Mouse (Mus musculus) intestine, postnatal 0 days (tissue): Measurements from ENCODE around the gene Rabl3. TPM values are rescaled to one million over a fixed set of nuclear protein-coding genes. Genes with fewer than 3 reads are reported as not detected.
A peak's percentile ranks its signal among the peaks of the same experiment; 100 is the strongest.

Source experiments
- ATAC-seq: fragments of 200-750 bp; cut with Nextera tagmentation; 2 replicates; pipeline ENCODE4 v1.8.0; 2017; ENCODE audit warnings: mild to moderate bottlenecking, moderate TSS enrichment, moderate library complexity
- H3K27ac ChIP-seq: fragments of 300-500 bp; sonication (generic); 2 replicates; pipeline ENCODE4 v1.5.1; 2014; ENCODE audit warnings: mild to moderate bottlenecking, low read depth, low read length, moderate library complexity
- H3K27me3 ChIP-seq: fragments of 300-500 bp; sonication (generic); replicated peaks from 2 replicates; pipeline ENCODE4 v1.6.1; 2014; ENCODE audit warnings: low read length, mixed read lengths; ENCODE audit not compliant: control insufficient read depth, insufficient read depth
- H3K36me3 ChIP-seq: fragments of 300-500 bp; sonication (generic); 2 replicates; pipeline ENCODE4 v1.6.1; 2014; ENCODE audit warnings: mild to moderate bottlenecking, moderate library complexity; ENCODE audit not compliant: control insufficient read depth, insufficient read depth
- H3K4me1 ChIP-seq: fragments of 300-500 bp; sonication (generic); replicated peaks from 2 replicates; pipeline ENCODE4 v1.6.1; 2014; ENCODE audit warnings: antibody characterized with exemption, low read length, mixed read lengths; ENCODE audit not compliant: control insufficient read depth, insufficient read depth
- H3K4me2 ChIP-seq: fragments of 300-500 bp; sonication (generic); replicated peaks from 2 replicates; pipeline ENCODE4 v1.6.1; 2014; ENCODE audit warnings: low read depth, mild to moderate bottlenecking, moderate library complexity
- H3K4me3 ChIP-seq: fragments of 300-500 bp; sonication (generic); 2 replicates; pipeline ENCODE4 v1.5.1; 2014; ENCODE audit warnings: low read depth, low read length
- H3K9ac ChIP-seq: fragments of 300-500 bp; sonication (generic); 2 replicates; pipeline ENCODE4 v1.6.1; 2014; ENCODE audit warnings: mild to moderate bottlenecking, low read depth, low read length
- H3K9me3 ChIP-seq: fragments of 300-500 bp; sonication (generic); 2 replicates; pipeline ENCODE4 v1.6.1; 2016; ENCODE audit warnings: mixed run types; ENCODE audit not compliant: control insufficient read depth
- CTCF ChIP-seq: sonication (generic); IDR thresholded peaks from 2 replicates; pipeline ENCODE4 v1.5.1; 2016; ENCODE audit warnings: low read depth, mild to moderate bottlenecking, control low read depth, antibody characterized with exemption, moderate library complexity
- WGBS: fragments of 180-500 bp; shearing (Covaris S2); extraction: QIAGEN DNeasy Blood & Tissue Kit; methylation state at CpG from one replicate; pipeline ENCODE4 v1.1.7; 2014; 5-methylcytosine and 5-hydroxymethylcytosine counted together
- polyA plus RNA-seq: library from polyadenylated mRNA; unstranded; fragments of >200 nt; fragmentation: Nextera tagmentation; extraction: Ambion mirVana; gene quantifications from 2 replicates; pipeline ENCODE4 v1.2.1, GENCODE M21; 2015

Gene Rabl3
- polyA plus RNA-seq, 1 experiment from 2014 or later = 25.6 TPM

- no peak overlapping the region for H3K27ac ChIP-seq
- peak; percentile 38 for TF ChIP-seq CTCF
- H3K36me3 ChIP-seq = peaks cover 27% of the 10 kb centered on the region; the same call in 1 of the 2 replicates
- no peaks in the 10 kb centered on the region for H3K27me3 ChIP-seq
- no peaks in the 10 kb centered on the region for H3K4me1 ChIP-seq
- no peaks in the 10 kb centered on the region for H3K9me3 ChIP-seq
- 98% methylated on average over 5 of the region's 5 CpGs for WGBS
- H3K9ac ChIP-seq = no peak overlapping the region
- H3K4me2 ChIP-seq = no peak overlapping the region
- ATAC-seq = no peak
- H3K4me3 ChIP-seq = no peak overlapping the region
Measured at GRCm38 (mm10) chr16:37573061-37573460, 33.4 kb downstream of the Rabl3 start.

DNA sequence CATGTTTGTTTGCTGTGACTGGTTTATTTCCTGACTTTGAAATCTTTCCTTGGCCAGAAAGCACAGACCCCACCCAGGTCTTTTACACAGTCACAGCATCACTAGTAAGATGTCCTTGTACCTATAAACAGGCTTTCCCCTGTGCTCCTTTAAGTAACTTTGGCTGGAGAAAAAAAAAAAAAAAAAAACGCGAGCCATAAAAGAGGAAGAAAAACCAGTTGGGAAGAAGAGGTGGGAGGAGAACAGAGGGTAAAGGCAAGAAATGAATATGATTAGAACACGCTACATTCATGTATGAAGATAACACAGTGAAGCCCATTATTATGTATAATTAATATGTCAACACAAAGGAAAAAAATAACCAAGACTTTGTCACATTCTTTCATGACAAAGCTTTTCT lies 35.6 kb downstream of the Rabl3 start:
- 0 out of 2 replicates have a peak, but pooled peaks cover 17% of the 10 kb centered on the region for H3K36me3 ChIP-seq
- no peak overlapping the region for H3K4me3 ChIP-seq
- no peak overlapping the region for H3K27ac ChIP-seq
- no peak overlapping the region for H3K9ac ChIP-seq
- WGBS = 42% methylated on average over 3 of the region's 3 CpGs
- no peaks in the 10 kb centered on the region for H3K4me1 ChIP-seq
- H3K9me3 ChIP-seq = no peaks in the 10 kb centered on the region
- no peak overlapping the region for H3K4me2 ChIP-seq
- no peak for TF ChIP-seq CTCF
- H3K27me3 ChIP-seq = no peaks in the 10 kb centered on the region
- ATAC-seq = no peak

GRCm38 (mm10) chr16:37579591-37579990 lies 39.9 kb downstream of the Rabl3 start:
- Histone ChIP-seq H3K9ac (no peak overlapping the region), H3K4me2 (no peak overlapping the region), H3K4me3 (no peak overlapping the region), H3K9me3 (no peaks in the 10 kb centered on the region), H3K27me3 (no peaks in the 10 kb centered on the region), H3K36me3 (no peaks in the 10 kb centered on the region), H3K27ac (peak overlapping the region; percentile 37; the same call in 1 of the 2 replicates), H3K4me1 (peaks cover 5% of the 10 kb centered on the region)
- WGBS = 68% methylated on average over 1 of the region's 1 CpGs
- peak; percentile 15 for ATAC-seq
- no peak for TF ChIP-seq CTCF

- H3K27me3 ChIP-seq = no peaks in the 10 kb centered on the region
- no peak within 1 kb of the TSS for H3K9ac ChIP-seq
- ATAC-seq = peak; percentile 31
- H3K9me3 ChIP-seq = no peaks in the 10 kb centered on the region
- 0 out of 2 replicates have a peak within 1 kb of the TSS, but pooled peaks have one; percentile 3 for H3K4me2 ChIP-seq
- H3K36me3 ChIP-seq = no peaks in the 10 kb centered on the region
- H3K4me3 ChIP-seq = no peak within 1 kb of the TSS
- H3K27ac ChIP-seq = peak within 1 kb of the TSS; percentile 37; the same call in 1 of the 2 replicates
- no peak for TF ChIP-seq CTCF
- peaks cover 7% of the 10 kb centered on the region for H3K4me1 ChIP-seq
- WGBS = 26% methylated on average over 4 of the region's 4 CpGs
Measured at GRCm38 (mm10) chr16:37579994-37580393, 40.3 kb downstream of the Rabl3 start, which contains the start of gene Hgd. Hgd (plus strand) TSS chr16:37580153.

DNA sequence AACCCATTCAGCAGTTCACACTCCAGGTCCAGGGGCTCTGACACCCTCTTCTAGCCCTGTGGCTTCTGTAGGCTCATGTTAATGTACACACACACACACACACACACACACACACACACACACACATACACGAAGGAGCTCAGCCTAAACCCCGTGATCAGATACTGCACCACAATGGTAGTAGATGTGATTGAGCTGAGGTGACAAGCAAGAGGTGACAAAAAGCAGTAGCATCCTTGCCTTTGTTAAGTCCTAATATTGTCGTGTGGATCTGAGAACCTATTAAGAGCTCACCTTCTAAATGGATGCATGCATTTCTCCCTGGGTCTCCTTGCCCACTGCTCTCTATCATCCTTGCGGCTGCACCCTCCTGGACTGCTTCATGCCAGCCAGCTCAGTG lies 41.0 kb downstream of the Rabl3 start:
- Histone ChIP-seq H3K4me1 (peaks cover 7% of the 10 kb centered on the region), H3K4me3 (no peak overlapping the region), H3K27ac (no peak overlapping the region), H3K9ac (no peak overlapping the region), H3K4me2 (no peak overlapping the region), H3K27me3 (no peaks in the 10 kb centered on the region), H3K36me3 (no peaks in the 10 kb centered on the region), H3K9me3 (no peaks in the 10 kb centered on the region)
- 82% methylated on average over 4 of the region's 4 CpGs for WGBS
- ATAC-seq = no peak
- TF ChIP-seq CTCF = no peak

GRCm38 (mm10) chr16:37581901-37582300 lies 42.2 kb downstream of the Rabl3 start:
- Histone ChIP-seq H3K4me1 (peaks cover 7% of the 10 kb centered on the region), H3K27me3 (no peaks in the 10 kb centered on the region), H3K9me3 (no peaks in the 10 kb centered on the region), H3K4me3 (no peak overlapping the region), H3K36me3 (no peaks in the 10 kb centered on the region), H3K4me2 (no peak overlapping the region), H3K9ac (no peak overlapping the region), H3K27ac (no peak overlapping the region)
- ATAC-seq = no peak
- 83% methylated on average over 3 of the region's 3 CpGs for WGBS
- TF ChIP-seq CTCF = no peak

DNA sequence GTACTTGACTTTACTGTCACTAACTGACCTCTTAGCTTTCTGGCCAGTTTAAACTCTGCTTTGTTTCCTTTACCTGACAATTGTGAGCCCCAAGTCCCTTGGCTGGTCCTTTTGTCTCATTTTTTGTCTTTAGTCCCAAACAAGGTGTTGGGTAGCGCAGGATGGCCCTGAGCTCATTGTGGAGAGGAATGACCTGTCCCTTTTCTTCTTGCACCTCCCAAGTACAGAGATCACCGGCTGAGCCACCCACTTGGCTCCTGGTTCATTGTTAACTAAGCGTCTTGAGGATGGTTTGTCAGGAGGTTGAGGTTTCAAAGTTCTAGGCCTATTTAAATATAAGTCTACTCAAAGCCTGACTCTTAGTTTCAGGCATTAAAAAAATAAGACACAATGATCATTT lies 43.6 kb downstream of the Rabl3 start:
- TF ChIP-seq CTCF = no peak
- 61% methylated on average over 3 of the region's 3 CpGs for WGBS

More for the DNA sequence above, 43.6 kb downstream of the Rabl3 start:
- Histone ChIP-seq H3K27me3 (no peaks in the 10 kb centered on the region), H3K27ac (no peak overlapping the region), H3K9me3 (no peaks in the 10 kb centered on the region), H3K4me3 (no peak overlapping the region), H3K9ac (no peak overlapping the region), H3K4me2 (no peak overlapping the region), H3K4me1 (peaks cover 7% of the 10 kb centered on the region), H3K36me3 (no peaks in the 10 kb centered on the region)
- no peak for ATAC-seq
